Mouse (Mus musculus): ENCODE measurements around the gene Cadm1.

The Cadm1 gene

GRCm38 (mm10) chr9:47529602-47530450, at the start of gene Cadm1:
Gene Cadm1, plus strand, starts transcription at chr9:47530173.
- peak; percentile 36 to 48 for DNase-seq (ENCODE audit: low spot score in 2 of 2)

- no peak for DNase-seq (ENCODE audit: low spot score in 2 of 2)
These were observed 45.5 kb upstream of the Cadm1 start for GRCm38 (mm10) chr9:47484506-47484905.

GRCm38 (mm10) chr9:47485186-47485585, 44.8 kb upstream of the Cadm1 start:
- DNase-seq (ENCODE audit: low spot score in 2 of 2): no peak

- no peak for DNase-seq (ENCODE audit: low spot score in 2 of 2)
These were observed 30.2 kb upstream of the Cadm1 start for GRCm38 (mm10) chr9:47499761-47500160.

GRCm38 (mm10) chr9:47505956-47506355, 24.0 kb upstream of the Cadm1 start:
- no peak for DNase-seq (ENCODE audit: low spot score in 2 of 2)

GRCm38 (mm10) chr9:47506876-47507275, 23.1 kb upstream of the Cadm1 start:
- no peak for DNase-seq (ENCODE audit: low spot score in 2 of 2)

GRCm38 (mm10) chr9:47508109-47508508, 21.9 kb upstream of the Cadm1 start:
- DNase-seq (ENCODE audit: low spot score in 2 of 2): no peak

- DNase-seq (ENCODE audit: low spot score in 2 of 2): no peak
These were observed 17.5 kb upstream of the Cadm1 start for GRCm38 (mm10) chr9:47512521-47512920.

- DNase-seq (ENCODE audit: low spot score in 2 of 2): no peak
These were observed 15.7 kb upstream of the Cadm1 start for GRCm38 (mm10) chr9:47514318-47514717.

GRCm38 (mm10) chr9:47516238-47516637, 13.7 kb upstream of the Cadm1 start:
- no peak for DNase-seq (ENCODE audit: low spot score in 2 of 2)

GRCm38 (mm10) chr9:47527290-47527689, 2.7 kb upstream of the Cadm1 start:
- no peak for DNase-seq (ENCODE audit: low spot score in 2 of 2)

- no peak for DNase-seq (ENCODE audit: low spot score in 2 of 2)
These were observed 2.2 kb upstream of the Cadm1 start for GRCm38 (mm10) chr9:47527741-47528140.

GRCm38 (mm10) chr9:47529182-47529581, 791 bp upstream of the Cadm1 start:
- DNase-seq (ENCODE audit: low spot score in 2 of 2): no peak

- DNase-seq (ENCODE audit: low spot score in 2 of 2): no peak
These were observed 560 bp downstream of the Cadm1 start for GRCm38 (mm10) chr9:47530544-47530921.

GRCm38 (mm10) chr9:47530922-47531850, 1.2 kb downstream of the Cadm1 start:
- DNase-seq (ENCODE audit: low spot score in 2 of 2): no peak

- DNase-seq (ENCODE audit: low spot score in 2 of 2): no peak
These were observed 2.4 kb downstream of the Cadm1 start for GRCm38 (mm10) chr9:47532215-47532865.

- DNase-seq (ENCODE audit: low spot score in 2 of 2): no peak
These were observed 3.5 kb downstream of the Cadm1 start for GRCm38 (mm10) chr9:47533461-47533860.

- no peak for DNase-seq (ENCODE audit: low spot score in 2 of 2)
These were observed 4.9 kb downstream of the Cadm1 start for GRCm38 (mm10) chr9:47534573-47535475.

- DNase-seq (ENCODE audit: low spot score in 2 of 2): no peak
These were observed 15.3 kb downstream of the Cadm1 start for GRCm38 (mm10) chr9:47545245-47545644.

- no peak for DNase-seq (ENCODE audit: low spot score in 2 of 2)
These were observed 15.7 kb downstream of the Cadm1 start for GRCm38 (mm10) chr9:47545667-47546066.

- no peak for DNase-seq (ENCODE audit: low spot score in 2 of 2)
These were observed 18.4 kb downstream of the Cadm1 start for GRCm38 (mm10) chr9:47548402-47548801.
